Mouse (Mus musculus) C2C12 (cell line): Measurements from ENCODE around the gene Wdtc1.

ENCODE experiments used
- CEBPB ChIP-seq: IDR thresholded peaks from one replicate; pipeline ENCODE4 v1.6.1; 2011; ENCODE audit warnings: low read depth, mild to moderate bottlenecking, control low read depth, moderate library complexity
- CTCF ChIP-seq: IDR thresholded peaks from one replicate; pipeline ENCODE4 v1.5.1; 2011; ENCODE audit not compliant: control insufficient read depth, insufficient read depth, insufficient read length

DNA sequence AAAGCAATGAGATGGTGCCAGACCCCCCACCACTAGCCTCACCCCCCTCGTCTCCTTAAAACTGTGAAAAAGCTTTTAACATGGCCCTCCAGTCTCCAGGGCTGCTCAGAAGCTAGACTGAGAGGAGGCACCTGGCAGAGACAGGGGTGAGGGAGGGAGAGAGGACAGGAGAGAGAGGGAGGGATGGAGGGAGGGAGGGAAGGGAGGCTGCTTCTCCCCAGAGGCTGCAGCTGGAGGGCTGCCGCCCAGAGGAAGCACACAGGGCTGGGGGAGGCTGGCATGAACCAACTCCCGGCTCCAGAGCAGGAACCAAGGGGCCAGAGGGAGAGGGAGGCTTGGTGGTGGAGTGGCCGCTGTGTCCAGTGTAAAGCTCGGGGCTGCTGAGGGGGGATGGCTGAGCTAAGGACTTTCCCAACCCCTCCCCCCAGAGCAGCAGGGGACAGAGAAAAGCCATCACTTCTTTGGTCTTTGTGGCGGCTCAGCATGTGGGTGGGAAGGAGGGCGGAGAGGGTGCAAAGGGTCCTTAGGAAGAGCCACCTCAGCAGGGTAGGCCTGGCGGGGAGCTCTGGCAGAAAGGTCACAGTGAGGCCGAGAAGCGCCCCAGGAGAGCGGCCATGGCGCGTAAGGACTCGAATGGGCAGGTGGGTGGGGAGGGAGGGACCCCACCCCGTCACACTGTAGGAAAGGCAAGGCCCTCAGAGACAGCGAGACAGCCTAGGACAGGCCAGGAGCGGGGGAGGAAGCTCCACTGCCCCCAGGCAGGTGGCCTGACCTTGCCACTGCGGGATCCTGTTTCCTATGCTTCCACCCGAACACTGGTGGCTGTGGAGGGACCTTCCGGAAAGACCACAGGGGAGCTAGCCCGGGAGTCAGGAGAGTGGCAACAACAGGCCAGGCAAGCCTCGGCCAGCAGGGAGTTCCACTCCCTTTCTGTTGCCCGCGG, 60.1 kb downstream of the Wdtc1 start:
- no peak for TF ChIP-seq CTCF
- no peak for TF ChIP-seq CEBPB
